Mouse (Mus musculus) midbrain, embryonic 14.5 days (tissue): Measurements from ENCODE around the gene Sys1. TPM values are rescaled to one million over a fixed set of nuclear protein-coding genes. Genes with fewer than 3 reads are reported as not detected.

ENCODE experiments used
- ATAC-seq: fragments of 200-750 bp; cut with Nextera tagmentation; 2 replicates; pipeline ENCODE4 v1.8.0; 2017; ENCODE audit warnings: moderate number of reproducible peaks, moderate library complexity; ENCODE audit not compliant: low FRiP score, low TSS enrichment
- DNase-seq: peaks from one replicate; pipeline ENCODE4 v3.0.0-alpha.2; 2015
- H3K27ac ChIP-seq: fragments of 300-500 bp; sonication (generic); replicated peaks from 2 replicates; pipeline ENCODE4 v1.5.1; 2014; ENCODE audit warnings: mild to moderate bottlenecking, low read depth, low read length, moderate library complexity
- H3K27me3 ChIP-seq: fragments of 300-500 bp; sonication (generic); 2 replicates; pipeline ENCODE4 v1.6.1; 2014; ENCODE audit warnings: low read length, control low read depth, mixed read lengths; ENCODE audit not compliant: control insufficient read depth, insufficient read depth
- H3K36me3 ChIP-seq: fragments of 300-500 bp; sonication (generic); 2 replicates; pipeline ENCODE4 v1.6.1; 2014; ENCODE audit warnings: low read length, control low read depth; ENCODE audit not compliant: control insufficient read depth, insufficient read depth
- H3K4me1 ChIP-seq: fragments of 300-500 bp; sonication (generic); 2 replicates; pipeline ENCODE4 v1.6.1; 2014; ENCODE audit warnings: mild to moderate bottlenecking, antibody characterized with exemption, low read length, control low read depth; ENCODE audit not compliant: control insufficient read depth, insufficient read depth
- H3K4me2 ChIP-seq: fragments of 300-500 bp; sonication (generic); 2 replicates; pipeline ENCODE4 v1.6.1; 2014; ENCODE audit warnings: mild to moderate bottlenecking, low read length, moderate library complexity
- H3K4me3 ChIP-seq: fragments of 300-500 bp; sonication (generic); replicated peaks from 2 replicates; pipeline ENCODE4 v1.5.1; 2014; ENCODE audit warnings: low read depth, low read length
- H3K9ac ChIP-seq: fragments of 300-500 bp; sonication (generic); replicated peaks from 2 replicates; pipeline ENCODE4 v1.6.1; 2014; ENCODE audit warnings: mild to moderate bottlenecking, low read length, moderate library complexity
- H3K9me3 ChIP-seq: fragments of 300-500 bp; sonication (generic); 2 replicates; pipeline ENCODE4 v1.6.1; 2016; ENCODE audit warnings: low read length, control low read depth, mixed read lengths; ENCODE audit not compliant: control insufficient read depth
- WGBS: fragments of 180-500 bp; shearing (Covaris S2); extraction: QIAGEN DNeasy Blood & Tissue Kit; methylation state at CpG from one replicate; pipeline ENCODE4 v1.1.7; 2014; 5-methylcytosine and 5-hydroxymethylcytosine counted together
- polyA plus RNA-seq: library from polyadenylated mRNA; unstranded; fragments of >200 nt; fragmentation: Nextera tagmentation; extraction: Ambion mirVana; gene quantifications from 2 replicates; pipeline ENCODE4 v1.2.1, GENCODE M21; 2014

The Sys1 gene
- polyA plus RNA-seq, 1 experiment from 2014 or later: 93.1 TPM

DNA sequence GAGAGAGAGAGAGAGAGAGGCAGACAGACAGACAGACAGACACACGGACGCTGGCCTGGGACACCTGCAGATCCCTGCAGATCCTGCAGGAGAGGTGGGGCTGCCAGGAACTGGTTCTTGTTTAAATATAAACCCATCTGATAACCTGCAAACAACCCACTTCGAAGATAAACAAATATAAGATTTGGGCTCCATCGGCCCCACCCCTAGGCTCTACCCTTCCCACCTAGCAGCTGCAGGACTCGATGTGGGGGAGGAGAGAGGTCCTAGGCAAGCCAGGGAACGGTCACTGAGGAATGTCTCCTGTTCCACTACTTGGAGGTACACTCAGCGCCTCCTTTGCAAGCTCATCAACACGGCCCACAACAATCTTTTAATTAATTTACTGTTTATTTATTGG is 18.5 kb upstream of the Sys1 start:
- Histone ChIP-seq H3K4me1 (peaks cover 9% of the 10 kb centered on the region), H3K4me3 (no peak overlapping the region), H3K9me3 (no peaks in the 10 kb centered on the region), H3K27me3 (peaks cover 15% of the 10 kb centered on the region), H3K9ac (no peak overlapping the region), H3K27ac (no peak overlapping the region), H3K36me3 (no peaks in the 10 kb centered on the region), H3K4me2 (no peak overlapping the region)
- DNase-seq (no peak), ATAC-seq (no peak)
- WGBS: 76% methylated on average over 8 of the region's 8 CpGs

GRCm38 (mm10) chr2:164439001-164439421 is 17.8 kb upstream of the Sys1 start:
- ATAC-seq (no peak), DNase-seq (no peak)
- WGBS: 75% methylated on average over 3 of the region's 3 CpGs
- Histone ChIP-seq H3K36me3 (no peaks in the 10 kb centered on the region), H3K4me2 (no peak overlapping the region), H3K4me1 (peaks cover 13% of the 10 kb centered on the region), H3K27ac (no peak overlapping the region), H3K27me3 (peaks cover 15% of the 10 kb centered on the region), H3K9ac (no peak overlapping the region), H3K9me3 (no peaks in the 10 kb centered on the region), H3K4me3 (no peak overlapping the region)

DNA sequence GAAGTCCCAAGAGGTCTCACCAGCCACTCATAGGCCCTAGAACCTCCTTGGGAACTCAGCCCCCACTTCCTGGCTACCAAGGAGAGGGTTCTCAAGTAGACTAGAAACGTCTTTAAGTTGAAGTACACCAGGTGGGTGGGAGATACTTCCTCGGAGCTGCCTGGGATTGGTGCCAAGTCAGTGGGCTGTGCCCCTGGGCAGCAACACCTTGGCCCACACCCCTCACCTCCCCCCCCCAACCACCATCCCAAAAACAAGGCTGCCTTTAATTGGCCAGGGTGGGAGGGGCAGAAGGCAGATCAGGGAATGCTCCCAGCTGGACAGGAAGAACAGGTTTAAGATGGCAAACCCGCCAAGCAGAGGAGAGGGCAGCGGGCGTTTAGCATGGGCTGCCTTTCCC is 16.4 kb upstream of the Sys1 start:
- Histone ChIP-seq H3K36me3 (no peaks in the 10 kb centered on the region), H3K4me3 (no peak overlapping the region), H3K4me1 (peaks cover 13% of the 10 kb centered on the region), H3K27ac (no peak overlapping the region), H3K9ac (no peak overlapping the region), H3K4me2 (no peak overlapping the region), H3K27me3 (peaks cover 15% of the 10 kb centered on the region), H3K9me3 (no peaks in the 10 kb centered on the region)
- no peak for DNase-seq
- WGBS: 88% methylated on average over 5 of the region's 5 CpGs
- no peak for ATAC-seq

DNA sequence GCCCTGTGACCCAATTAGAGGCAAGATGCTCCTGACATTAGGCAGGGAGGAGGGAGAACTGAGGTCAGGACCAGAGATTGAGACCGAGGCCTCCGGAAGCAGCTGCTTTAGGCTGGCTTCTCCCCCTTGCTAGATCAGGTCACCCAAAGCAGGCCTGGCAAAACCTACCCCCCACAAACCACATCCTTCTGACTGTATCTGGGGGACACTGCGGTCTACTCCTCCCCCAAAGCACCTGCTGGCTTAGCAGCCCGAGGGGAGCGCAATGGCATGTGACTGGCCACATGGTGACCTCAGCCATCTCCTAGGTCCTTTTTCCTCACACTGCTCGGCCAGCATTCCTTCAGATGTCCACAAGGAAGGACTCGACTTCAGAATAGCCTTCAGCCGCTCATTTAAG is 15.6 kb upstream of the Sys1 start:
- Histone ChIP-seq H3K27me3 (peaks cover 15% of the 10 kb centered on the region), H3K9me3 (no peaks in the 10 kb centered on the region), H3K4me3 (no peak overlapping the region), H3K4me2 (no peak overlapping the region), H3K4me1 (peaks cover 13% of the 10 kb centered on the region), H3K9ac (no peak overlapping the region), H3K27ac (no peak overlapping the region), H3K36me3 (no peaks in the 10 kb centered on the region)
- ATAC-seq (no peak), DNase-seq (no peak)
- 46% methylated on average over 8 of the region's 8 CpGs for WGBS

GRCm38 (mm10) chr2:164441731-164442130 is 15.0 kb upstream of the Sys1 start:
- 32% methylated on average over 7 of the region's 7 CpGs for WGBS
- Histone ChIP-seq H3K36me3 (no peaks in the 10 kb centered on the region), H3K27ac (no peak overlapping the region), H3K4me1 (peaks cover 13% of the 10 kb centered on the region), H3K27me3 (peaks cover 15% of the 10 kb centered on the region), H3K9ac (no peak overlapping the region), H3K4me3 (no peak overlapping the region), H3K9me3 (no peaks in the 10 kb centered on the region), H3K4me2 (peak overlapping the region; percentile 96; the same call in 1 of the 2 replicates)
- no peak for DNase-seq
- no peak for ATAC-seq

DNA sequence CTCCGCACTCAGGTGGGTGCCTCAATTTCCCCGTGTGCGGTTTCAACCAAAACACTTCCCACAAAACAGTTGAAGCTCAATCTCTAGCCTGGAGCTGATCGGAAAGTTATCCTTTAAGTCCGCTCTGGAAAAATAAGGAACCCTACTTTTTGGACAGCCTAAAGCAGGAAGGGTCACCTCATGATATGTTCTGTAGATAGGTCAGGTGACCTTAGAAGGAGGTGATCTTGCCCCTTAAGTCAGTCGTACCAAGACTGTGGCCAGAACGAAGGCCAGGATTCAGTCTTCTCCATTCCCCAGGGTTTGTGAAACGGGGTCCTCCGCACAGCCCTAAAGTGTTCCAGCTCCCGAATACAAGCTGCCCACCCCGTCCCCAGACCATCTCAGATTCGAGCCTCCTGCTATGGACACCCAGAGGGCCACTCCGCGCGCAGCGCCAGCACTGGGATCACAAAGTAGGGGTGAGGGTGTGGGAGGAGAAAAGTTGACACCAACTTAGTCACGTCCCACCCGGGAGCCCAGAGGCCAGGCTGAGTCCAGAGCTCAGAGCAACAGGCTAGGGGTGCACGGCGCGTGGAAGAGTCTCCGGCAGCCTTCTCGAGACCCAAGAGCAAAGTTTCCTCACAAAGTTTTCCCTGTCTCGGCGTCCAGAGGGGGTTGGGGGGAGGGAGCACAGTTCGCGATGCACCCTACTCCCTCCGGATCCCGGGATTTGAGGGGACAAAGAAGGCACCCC is 14.3 kb upstream of the Sys1 start:
- peak overlapping the region; percentile 43 for H3K4me3 ChIP-seq
- H3K9ac ChIP-seq: peak overlapping the region; percentile 63
- DNase-seq (peak; percentile 28), ATAC-seq (peak; percentile 24; the same call in 1 of the 2 replicates)
- no peaks in the 10 kb centered on the region for H3K36me3 ChIP-seq
- peak overlapping the region; percentile 96 for H3K4me2 ChIP-seq
- H3K4me1 ChIP-seq: peaks cover 13% of the 10 kb centered on the region
- peaks cover 15% of the 10 kb centered on the region for H3K27me3 ChIP-seq
- no peak overlapping the region for H3K27ac ChIP-seq
- WGBS: 2% methylated on average over 29 of the region's 29 CpGs
- no peaks in the 10 kb centered on the region for H3K9me3 ChIP-seq

DNA sequence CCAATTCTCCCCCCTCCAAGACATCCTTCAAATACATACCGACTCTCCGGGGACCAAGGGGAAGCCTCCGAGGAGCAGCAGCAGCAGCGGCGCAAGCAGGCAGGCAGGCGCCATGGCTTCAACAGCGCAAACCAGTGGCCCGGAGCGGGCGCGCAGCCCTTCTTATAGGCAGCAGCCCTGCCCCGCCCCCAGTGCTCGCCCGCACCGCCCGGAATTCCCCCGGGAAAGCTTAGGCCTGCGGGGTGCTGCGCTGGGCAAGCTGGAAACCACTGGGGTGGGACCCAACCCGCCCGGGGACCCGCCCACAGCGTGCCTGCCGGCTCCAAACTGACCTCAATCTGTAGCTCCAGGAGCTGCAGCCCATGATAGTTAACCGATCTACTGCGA is 13.7 kb upstream of the Sys1 start:
- Histone ChIP-seq H3K4me2 (peak overlapping the region; percentile 96), H3K4me3 (peak overlapping the region; percentile 43), H3K9ac (peak overlapping the region; percentile 63), H3K36me3 (no peaks in the 10 kb centered on the region), H3K27me3 (peaks cover 15% of the 10 kb centered on the region), H3K4me1 (peaks cover 13% of the 10 kb centered on the region), H3K9me3 (no peaks in the 10 kb centered on the region), H3K27ac (no peak overlapping the region)
- under 1% methylated on average over 26 of the region's 26 CpGs for whole genome bisulfite sequencing
- DNase-seq (peak; percentile 85), ATAC-seq (peak; percentile 73; the same call in 1 of the 2 replicates)

DNA sequence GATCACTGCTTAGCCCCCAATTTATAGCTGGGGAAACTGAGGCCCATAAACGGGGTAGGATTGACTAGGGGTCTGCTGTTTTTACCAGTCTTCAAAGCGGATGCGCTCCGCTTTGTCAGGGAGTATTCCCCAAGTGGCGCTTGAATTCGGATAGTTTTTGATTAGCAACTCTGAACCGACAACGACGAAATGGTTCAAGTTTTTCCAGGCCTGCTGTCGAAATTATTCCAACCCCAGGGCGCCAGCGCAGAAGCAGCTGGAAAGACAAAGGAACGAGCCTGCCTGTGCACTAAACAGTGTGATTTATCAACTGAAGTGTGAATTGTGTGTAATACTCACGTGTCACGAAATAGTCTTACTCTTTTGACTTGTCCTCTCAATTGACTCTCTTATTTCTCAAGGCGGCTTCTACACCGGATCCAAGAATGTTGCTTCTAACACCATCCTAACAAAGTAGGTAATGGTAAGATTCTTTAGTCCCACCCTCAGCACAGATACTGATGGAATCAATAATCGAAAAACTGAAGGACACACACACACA is 13.2 kb upstream of the Sys1 start, which contains the start of gene Sdc4:
Sdc4 (minus strand) TSS at position 428 of the 541 bp plus-strand sequence.
- ATAC-seq (no peak), DNase-seq (peak; percentile 50)
- peak within 1 kb of the TSS; percentile 43 for H3K4me3 ChIP-seq
- H3K27me3 ChIP-seq: peaks cover 15% of the 10 kb centered on the region
- peak within 1 kb of the TSS; percentile 96 for H3K4me2 ChIP-seq
- 6% methylated on average over 18 of the region's 18 CpGs for WGBS
- H3K4me1 ChIP-seq: peaks cover 13% of the 10 kb centered on the region
- peak within 1 kb of the TSS; percentile 63 for H3K9ac ChIP-seq
- H3K9me3 ChIP-seq: no peaks in the 10 kb centered on the region
- no peaks in the 10 kb centered on the region for H3K36me3 ChIP-seq
- no peak within 1 kb of the TSS for H3K27ac ChIP-seq

- no peak overlapping the region for H3K4me2 ChIP-seq
- ATAC-seq: no peak
- H3K4me3 ChIP-seq: no peak overlapping the region
- H3K9me3 ChIP-seq: no peaks in the 10 kb centered on the region
- no peak overlapping the region for H3K27ac ChIP-seq
- H3K27me3 ChIP-seq: peaks cover 15% of the 10 kb centered on the region
- H3K36me3 ChIP-seq: no peaks in the 10 kb centered on the region
- H3K4me1 ChIP-seq: peaks cover 13% of the 10 kb centered on the region
- no peak overlapping the region for H3K9ac ChIP-seq
- no peak for DNase-seq
- 91% methylated on average over 2 of the region's 2 CpGs for WGBS
These were observed 12.1 kb upstream of the Sys1 start for GRCm38 (mm10) chr2:164444701-164445100.
